Mouse (Mus musculus) adrenal gland, adult 2 months (tissue): Measurements from ENCODE around the gene Btn2a2. TPM values are rescaled to one million over a fixed set of nuclear protein-coding genes. Genes with fewer than 3 reads are reported as not detected.

Experiments
- DNase-seq: peaks from one replicate; pipeline ENCODE4 v3.0.0; 2021
- polyA plus RNA-seq: library from polyadenylated mRNA; depleted of rRNA; stranded (reverse); fragments of >200 nt; gene quantifications from 2 replicates; pipeline ENCODE4 v1.2.3, GENCODE M21; 2012
- total RNA-seq, 2 experiments: library from RNA; stranded (reverse); gene quantifications; 2 replicates each; pipeline ENCODE4 v1.2.3; 2021

Gene Btn2a2
- total and polyA plus RNA-seq, 3 experiments: not detected

- DNase-seq: peak; percentile 45
These were observed 9.1 kb upstream of the Btn2a2 start for GRCm38 (mm10) chr13:23497656-23498321.

GRCm38 (mm10) chr13:23495526-23495925, 6.9 kb upstream of the Btn2a2 start:
- DNase-seq: no peak

- peak; percentile 23 for DNase-seq
These were observed 3.3 kb upstream of the Btn2a2 start for GRCm38 (mm10) chr13:23491990-23492389.

DNA sequence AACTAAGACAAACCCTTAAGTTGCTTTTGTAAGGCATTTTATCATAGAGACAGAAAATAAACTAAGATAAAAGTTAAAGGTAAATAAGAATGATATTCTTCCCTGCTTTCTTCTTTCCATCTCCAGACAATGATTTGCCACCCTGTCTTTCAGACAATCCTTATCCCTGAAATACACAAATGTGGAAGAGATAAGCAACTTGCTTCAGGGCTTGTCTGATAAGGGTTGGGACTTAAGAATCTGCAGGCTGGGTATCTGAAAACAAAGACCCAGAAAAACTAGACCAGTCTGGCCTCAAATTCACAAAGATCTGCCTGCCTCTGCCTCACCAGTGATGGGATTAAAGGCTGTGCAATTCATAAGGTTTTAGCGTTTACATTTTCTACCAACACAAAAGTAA, 2.6 kb upstream of the Btn2a2 start:
- no peak for DNase-seq

- no peak for DNase-seq
These were observed 2.2 kb upstream of the Btn2a2 start for GRCm38 (mm10) chr13:23490863-23491262.

GRCm38 (mm10) chr13:23485271-23485670, 3.4 kb downstream of the Btn2a2 start:
- no peak for DNase-seq

GRCm38 (mm10) chr13:23483153-23483552, 5.5 kb downstream of the Btn2a2 start:
- no peak for DNase-seq

GRCm38 (mm10) chr13:23475658-23476057, 13.0 kb downstream of the Btn2a2 start:
- DNase-seq: no peak

GRCm38 (mm10) chr13:23466911-23467310, 21.7 kb downstream of the Btn2a2 start:
- peak; percentile 82 for DNase-seq

- no peak for DNase-seq
These were observed 22.4 kb downstream of the Btn2a2 start for GRCm38 (mm10) chr13:23466306-23466705.

- peak; percentile 4 for DNase-seq
These were observed 23.0 kb downstream of the Btn2a2 start, which contains the start of gene Btn1a1 for GRCm38 (mm10) chr13:23465600-23466109. TSS of gene Btn1a1 (minus strand) at chr13:23465901.

DNA sequence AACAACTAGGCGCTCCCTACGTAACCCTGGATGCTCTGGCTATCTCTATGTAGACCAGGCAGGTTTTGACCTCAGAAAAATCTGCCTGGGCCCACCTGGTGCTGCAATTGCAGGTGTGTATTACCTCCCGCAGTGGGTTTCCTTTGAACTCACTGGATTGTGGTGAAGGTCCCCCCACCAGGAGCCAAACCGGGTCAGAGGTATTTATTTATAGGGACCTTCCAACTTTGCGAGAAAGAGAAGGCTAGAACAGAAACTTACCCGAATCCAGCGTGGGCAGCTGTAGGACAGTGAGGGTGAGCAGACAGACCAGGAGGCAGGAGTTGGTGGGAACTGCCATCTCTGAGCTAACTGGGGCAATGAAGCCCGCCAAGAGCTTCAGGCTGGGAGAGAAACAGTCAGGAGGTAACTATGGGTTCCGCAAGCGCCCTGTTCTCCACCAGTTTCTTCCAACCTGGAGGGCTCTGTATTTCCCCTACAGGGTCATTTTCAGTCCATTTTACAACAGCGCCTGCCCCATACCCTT, 23.8 kb downstream of the Btn2a2 start:
- DNase-seq: no peak

- peak; percentile 60 for DNase-seq
These were observed 24.4 kb downstream of the Btn2a2 start for GRCm38 (mm10) chr13:23464224-23464637.

DNA sequence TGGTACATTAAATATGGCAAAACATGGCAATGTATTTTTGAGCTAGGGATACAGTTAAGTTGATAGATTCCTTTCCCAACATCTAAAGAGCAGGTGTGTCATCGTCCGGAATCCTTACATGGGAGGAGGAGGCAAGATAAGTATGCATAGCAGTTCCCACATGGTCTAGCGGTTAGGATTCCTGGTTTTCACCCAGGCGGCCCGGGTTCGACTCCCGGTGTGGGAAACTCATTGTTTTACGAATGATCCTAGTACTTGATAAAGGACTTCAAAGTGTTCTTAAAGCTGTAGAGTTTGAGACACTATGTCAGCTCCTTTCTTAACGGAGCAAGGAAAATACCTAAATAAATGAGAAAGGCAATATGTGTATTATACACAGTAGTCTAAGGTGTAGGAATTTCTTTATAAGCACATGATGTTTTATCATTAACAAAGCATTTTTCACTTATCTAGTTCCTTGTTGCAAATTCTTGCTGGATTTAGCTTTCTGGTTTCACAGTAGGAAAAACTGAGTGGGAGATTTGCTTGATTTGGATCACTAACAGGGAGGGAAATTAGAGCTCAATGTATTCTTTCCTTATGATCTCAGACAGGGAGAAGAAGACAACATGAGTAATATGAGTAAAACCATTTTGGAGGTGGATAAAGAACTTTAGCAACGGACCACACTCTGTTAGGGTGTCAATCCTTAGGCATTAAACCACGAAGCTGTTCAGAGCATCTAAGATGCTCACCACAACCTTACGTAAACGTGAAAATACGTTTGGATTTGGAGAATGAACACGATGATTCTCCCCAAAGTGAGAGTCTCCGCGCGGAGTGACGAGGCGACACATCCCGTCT, 25.1 kb downstream of the Btn2a2 start:
- peak; percentile 90 for DNase-seq

- DNase-seq: no peak
These were observed 26.0 kb downstream of the Btn2a2 start for GRCm38 (mm10) chr13:23462669-23463068.

- DNase-seq: no peak
These were observed 26.6 kb downstream of the Btn2a2 start for GRCm38 (mm10) chr13:23462063-23462462.

DNA sequence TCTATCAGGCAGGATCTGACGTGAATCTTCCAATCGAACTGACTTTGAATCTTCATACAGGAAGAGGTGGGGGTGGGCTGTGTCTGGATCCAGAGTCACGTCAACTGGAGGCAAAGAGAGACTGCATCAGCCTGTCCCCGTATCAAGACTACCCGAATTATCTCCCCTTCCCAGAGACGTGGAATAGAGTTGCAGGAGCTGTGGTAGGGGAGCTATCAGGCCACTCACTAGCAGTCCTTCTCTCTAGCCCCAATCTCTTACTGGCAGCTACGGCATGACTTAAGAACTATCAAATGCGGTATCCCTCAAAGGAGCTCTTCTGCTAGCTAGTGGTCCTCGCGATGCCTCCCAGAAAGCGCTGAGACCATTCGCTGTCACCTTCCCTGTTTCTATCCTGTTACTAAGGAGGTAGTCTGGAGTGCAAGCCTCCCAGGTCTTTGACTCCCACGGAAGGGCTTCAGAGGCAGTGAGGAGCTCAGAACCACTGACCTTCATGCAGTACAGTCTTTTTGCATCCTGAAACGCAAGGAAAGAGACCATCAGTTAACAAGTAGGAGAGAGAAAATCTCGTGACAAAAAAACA, 29.3 kb downstream of the Btn2a2 start:
- no peak for DNase-seq

GRCm38 (mm10) chr13:23453926-23454325, 34.7 kb downstream of the Btn2a2 start:
- DNase-seq: no peak

GRCm38 (mm10) chr13:23453362-23453862, 35.2 kb downstream of the Btn2a2 start:
- peak; percentile 88 for DNase-seq

- DNase-seq: peak; percentile 93
These were observed 38.3 kb downstream of the Btn2a2 start for GRCm38 (mm10) chr13:23450398-23450797.

- DNase-seq: peak; percentile 73
These were observed 39.2 kb downstream of the Btn2a2 start for GRCm38 (mm10) chr13:23449235-23450095.
